Comparison of ENCODE assay signal across 8 mouse cellular contexts in genomic region chr15:93567546-93568307, GRCm38 (mm10). TPM values are rescaled to one million over a fixed set of nuclear protein-coding genes. Genes with fewer than 3 reads are reported as not detected.
DNase-seq lines count a peak whose midpoint lies in the region; ATAC-seq and TF ChIP-seq lines count a peak whose summit lies in the region.

No protein-coding gene starts in this region.

- no peaks in the 10 kb centered on the region for H3K9me3 ChIP-seq in forebrain, embryonic 15.5 days
- no peaks in the 10 kb centered on the region for H3K9me3 ChIP-seq in forebrain, embryonic 10.5 days
- no peaks in the 10 kb centered on the region for H3K9me3 ChIP-seq in heart, postnatal 0 days (replicated peaks; ENCODE audit: control insufficient read depth, low read length)

- no peak overlapping the region for H3K4me3 ChIP-seq in forebrain, embryonic 15.5 days
- H3K4me3 ChIP-seq in forebrain, embryonic 10.5 days: no peak overlapping the region
- peak overlapping the region; percentile 9; the same call in 1 of the 2 replicates for H3K4me3 ChIP-seq in heart, postnatal 0 days (ENCODE audit: low read depth, low read length)

- 60% methylated on average over 14 of the region's 14 CpGs for WGBS in forebrain, embryonic 15.5 days
- WGBS in forebrain, embryonic 10.5 days: 87% methylated on average over 14 of the region's 14 CpGs
- 33% methylated on average over 14 of the region's 14 CpGs for WGBS in heart, postnatal 0 days

- H3K27ac ChIP-seq in forebrain, embryonic 15.5 days (replicated peaks): no peak overlapping the region
- H3K27ac ChIP-seq in forebrain, embryonic 10.5 days: no peak overlapping the region
- H3K27ac ChIP-seq in heart, postnatal 0 days (ENCODE audit: low read depth): peak overlapping the region; percentile 80

- no peak for DNase-seq in forebrain, embryonic 10.5 days (ENCODE audit: extremely low spot score, low spot score)
- peak; percentile 56 for DNase-seq in layer of hippocampus, adult 9-11 months
- no peak for DNase-seq in layer of hippocampus, postnatal 36 days
- peak; percentile 53 for DNase-seq in NIH3T3 (ENCODE audit: low read depth)
- peak; percentile 57 for DNase-seq in heart, postnatal 0 days (ENCODE audit: low spot score)
- DNase-seq in thymus, postnatal 0 days (ENCODE audit: low spot score): no peak
- no peak for DNase-seq in c-Kit-positive CD71-positive TER-119-positive erythroid progenitor cells, embryonic 14.5 days (ENCODE audit: low spot score)

- TF ChIP-seq CTCF in heart, postnatal 0 days (IDR thresholded peaks at IDR 0.05; ENCODE audit: low read depth): no peak

- no peaks in the 10 kb centered on the region for H3K27me3 ChIP-seq in forebrain, embryonic 15.5 days
- H3K27me3 ChIP-seq in forebrain, embryonic 10.5 days (ENCODE audit: poor library complexity, severe bottlenecking): no peaks in the 10 kb centered on the region
- H3K27me3 ChIP-seq in heart, postnatal 0 days (ENCODE audit: control insufficient read depth, insufficient read depth, low read length): no peaks in the 10 kb centered on the region

- no peak for TF ChIP-seq EP300 in heart, postnatal 0 days (IDR thresholded peaks at IDR 0.05; ENCODE audit: low read depth)

- peaks cover 9% of the 10 kb centered on the region for H3K4me1 ChIP-seq in forebrain, embryonic 15.5 days
- peaks cover 11% of the 10 kb centered on the region for H3K4me1 ChIP-seq in forebrain, embryonic 10.5 days
- H3K4me1 ChIP-seq in heart, postnatal 0 days (ENCODE audit: control insufficient read depth, insufficient read depth): peaks cover 18% of the 10 kb centered on the region

- no peak overlapping the region for H3K4me2 ChIP-seq in forebrain, embryonic 15.5 days (replicated peaks)
- H3K4me2 ChIP-seq in heart, postnatal 0 days (ENCODE audit: low read depth, low read length): peak overlapping the region; percentile 51

- no peaks in the 10 kb centered on the region for H3K36me3 ChIP-seq in forebrain, embryonic 15.5 days
- no peaks in the 10 kb centered on the region for H3K36me3 ChIP-seq in forebrain, embryonic 10.5 days (replicated peaks)
- no peaks in the 10 kb centered on the region for H3K36me3 ChIP-seq in heart, postnatal 0 days (replicated peaks; ENCODE audit: control insufficient read depth, insufficient read depth, low read length)

- no peak overlapping the region for H3K9ac ChIP-seq in forebrain, embryonic 15.5 days (replicated peaks)
- H3K9ac ChIP-seq in heart, postnatal 0 days (replicated peaks; ENCODE audit: low read depth, low read length): peak overlapping the region; percentile 20; the same call in 1 of the 2 replicates

- ATAC-seq in forebrain, embryonic 15.5 days (replicated peaks): peak; percentile 70
- ATAC-seq in heart, postnatal 0 days (ENCODE audit: insufficient read depth, low read depth): peak; percentile 76

RNA-seq across cellular contexts. Expression of gene Prickle1, which starts 28.0 kb away (rescaled TPM):
- polyA plus RNA-seq in forebrain, embryonic 15.5 days (2015; fragmentation: Nextera tagmentation; extraction: Ambion mirVana): 13.9 and 18.0 TPM in 2 replicates
- 9.2 and 9.7 TPM in 2 replicates for polyA plus RNA-seq in forebrain, embryonic 10.5 days (2016; fragmentation: Nextera tagmentation; extraction: Ambion mirVana)
- 10 to 100 TPM; 75.8 to 77.5 TPM for total RNA-seq in layer of hippocampus, postnatal 36 days (2021)
- total RNA-seq in heart, postnatal 0 days (2014; rRNA removed; ENCODE audit: low replicate concordance): 24.2 and 30.0 TPM in 2 replicates
- polyA plus RNA-seq in heart, postnatal 0 days (2015; fragmentation: Nextera tagmentation; extraction: Ambion mirVana): 21.0 and 23.3 TPM in 2 replicates
- 11.8 and 12.0 TPM in 2 replicates for polyA plus RNA-seq in thymus, postnatal 0 days (2015; fragmentation: Nextera tagmentation; extraction: Ambion mirVana)

Comparison
In these comparisons a context has a peak if more than half of its experiments do, and no peak if none do; other contexts are left out.
1. DNase-seq: peak in layer of hippocampus, adult 9-11 months (single experiment), NIH3T3 (single experiment) and heart, postnatal 0 days (single experiment); none in forebrain, embryonic 10.5 days (single experiment), layer of hippocampus, postnatal 36 days (0 of 2), thymus, postnatal 0 days (single experiment) and c-Kit-positive CD71-positive TER-119-positive erythroid progenitor cells, embryonic 14.5 days (single experiment).